Mouse (Mus musculus): ENCODE results near the gene Naa38. TPM values are rescaled to one million over a fixed set of nuclear protein-coding genes. Genes with fewer than 3 reads are reported as not detected.

The Naa38 gene
- 100 to 1,000 TPM; 105 to 109 TPM for total RNA-seq (2021)

- intact Hi-C loops (cut with DNase I), result loop anchor here (5.0 kb wide), 1 partner anchor 182 kb away; no protein-coding TSS in a partner anchor
- peak; percentile 94 to 97 for DNase-seq (ENCODE audit: low spot score in 2 of 2)
These were observed at the start of gene Naa38, which contains the start of gene Cyb5d1 for GRCm38 (mm10) chr11:69395235-69395633. Gene Naa38, plus strand, starts transcription at chr11:69395487. Gene Cyb5d1, minus strand, starts transcription at chr11:69395631.

GRCm38 (mm10) chr11:69346441-69346840, 48.8 kb upstream of the Naa38 start:
- intact Hi-C loops (cut with DNase I), result no loop called here
- no peak for DNase-seq (ENCODE audit: low spot score in 2 of 2)

- intact Hi-C loops (cut with DNase I), result no loop called here
- no peak for DNase-seq (ENCODE audit: low spot score in 2 of 2)
These were observed 38.7 kb upstream of the Naa38 start for GRCm38 (mm10) chr11:69356544-69356943.

- intact Hi-C loops (cut with DNase I), result no loop called here
- DNase-seq (ENCODE audit: low spot score in 2 of 2), result no peak
These were observed 37.6 kb upstream of the Naa38 start for GRCm38 (mm10) chr11:69357690-69358089.

GRCm38 (mm10) chr11:69362021-69362420, 33.3 kb upstream of the Naa38 start:
- DNase-seq (ENCODE audit: low spot score in 2 of 2), result no peak
- intact Hi-C loops (cut with DNase I), result no loop called here

GRCm38 (mm10) chr11:69362479-69362878, 32.8 kb upstream of the Naa38 start:
- intact Hi-C loops (cut with DNase I), result no loop called here
- no peak for DNase-seq (ENCODE audit: low spot score in 2 of 2)

- no peak for DNase-seq (ENCODE audit: low spot score in 2 of 2)
- intact Hi-C loops (cut with DNase I), result no loop called here
These were observed 30.9 kb upstream of the Naa38 start for GRCm38 (mm10) chr11:69364376-69364775.

GRCm38 (mm10) chr11:69364910-69365309, 30.4 kb upstream of the Naa38 start:
- intact Hi-C loops (cut with DNase I), result loop anchor here (5.0 kb wide), 2 partner anchors 43 to 268 kb away; partner anchors contain the start of genes Cntrob, Per1 and Trappc1
- peak; percentile 84 to 91 for DNase-seq (ENCODE audit: low spot score in 2 of 2)

GRCm38 (mm10) chr11:69365722-69366121, 29.6 kb upstream of the Naa38 start:
- no peak for DNase-seq (ENCODE audit: low spot score in 2 of 2)
- intact Hi-C loops (cut with DNase I), result loop anchor here (2.0 to 5.0 kb wide), 3 partner anchors 43 to 268 kb away; partner anchors contain the start of genes Cntrob, Per1 and Trappc1

- DNase-seq (ENCODE audit: low spot score in 2 of 2), result peak; percentile 95 to 99
These were observed 29.0 kb upstream of the Naa38 start for GRCm38 (mm10) chr11:69366157-69366854.

GRCm38 (mm10) chr11:69366855-69367615, 28.3 kb upstream of the Naa38 start:
- intact Hi-C loops (cut with DNase I), result loop anchor here (2.0 to 5.0 kb wide), 3 partner anchors 45 to 270 kb away; partner anchors contain the start of genes Cntrob, Per1 and Trappc1
- DNase-seq (ENCODE audit: low spot score in 2 of 2), result peak; percentile 47 to 69

More at GRCm38 (mm10) chr11:69366157-69366854, 29.0 kb upstream of the Naa38 start:
- intact Hi-C loops (cut with DNase I), result loop anchor here (2.0 to 5.0 kb wide), 3 partner anchors 44 to 269 kb away; partner anchors contain the start of genes Cntrob, Per1 and Trappc1

- DNase-seq (ENCODE audit: low spot score in 2 of 2), result no peak
- intact Hi-C loops (cut with DNase I), result loop anchor here (2.0 to 5.0 kb wide), 3 partner anchors 45 to 270 kb away; partner anchors contain the start of genes Cntrob, Per1 and Trappc1
These were observed 27.5 kb upstream of the Naa38 start for GRCm38 (mm10) chr11:69367616-69368355.

- intact Hi-C loops (cut with DNase I), result loop anchor here (5.0 kb wide), 2 partner anchors 46 to 271 kb away; partner anchors contain the start of genes Cntrob, Per1 and Trappc1
- DNase-seq (ENCODE audit: low spot score in 2 of 2), result peak in 1 of 2 experiments; percentile 34
These were observed 26.7 kb upstream of the Naa38 start for GRCm38 (mm10) chr11:69368356-69369214.

GRCm38 (mm10) chr11:69369215-69369989, 25.9 kb upstream of the Naa38 start, which contains the start of gene Chd3:
Gene Chd3, minus strand, starts transcription at chr11:69369406.
- intact Hi-C loops (cut with DNase I), result loop anchor here (5.0 kb wide), 2 partner anchors 47 to 272 kb away; partner anchors contain the start of genes Cntrob, Per1 and Trappc1
- DNase-seq (ENCODE audit: low spot score in 2 of 2), result no peak

- no peak for DNase-seq (ENCODE audit: low spot score in 2 of 2)
- intact Hi-C loops (cut with DNase I), result loop anchor here (5.0 kb wide), 2 partner anchors 48 to 273 kb away; partner anchors contain the start of genes Cntrob, Per1 and Trappc1
These were observed 25.1 kb upstream of the Naa38 start for GRCm38 (mm10) chr11:69369990-69370816.

- intact Hi-C loops (cut with DNase I), result no loop called here
- no peak for DNase-seq (ENCODE audit: low spot score in 2 of 2)
These were observed 24.5 kb upstream of the Naa38 start for GRCm38 (mm10) chr11:69370817-69371215.

- intact Hi-C loops (cut with DNase I), result no loop called here
- no peak for DNase-seq (ENCODE audit: low spot score in 2 of 2)
These were observed 23.7 kb upstream of the Naa38 start for GRCm38 (mm10) chr11:69371601-69372000.
